Comparison of ENCODE assay signal across 8 mouse cellular contexts in the genomic region with DNA sequence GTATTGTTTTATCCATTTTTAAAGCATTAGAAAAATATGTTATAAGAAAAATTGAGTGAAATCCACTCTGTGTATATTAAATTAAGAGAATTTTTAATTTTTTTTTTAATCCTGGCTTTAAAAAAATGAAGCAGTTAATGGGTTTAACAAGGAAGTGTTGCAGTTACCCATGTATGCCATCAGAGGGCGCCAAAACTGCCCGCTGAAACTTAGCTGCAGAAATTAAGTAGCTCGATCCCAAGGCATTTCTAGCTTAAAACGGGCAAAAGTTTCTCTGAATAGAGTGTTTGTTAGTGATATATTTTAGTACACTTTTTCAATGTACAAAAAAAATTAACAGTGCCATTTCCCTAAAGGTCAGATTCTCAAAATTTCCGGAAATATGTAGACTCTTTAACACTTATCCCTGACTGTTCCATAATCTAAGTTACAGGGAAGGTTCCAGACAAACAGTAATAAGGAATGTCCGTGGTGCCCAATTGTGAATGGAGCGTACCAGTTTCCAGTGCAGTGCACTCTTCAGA.
DNase-seq lines count a peak whose midpoint lies in the region; ATAC-seq and TF ChIP-seq lines count a peak whose summit lies in the region.

No protein-coding gene starts in this region.

- TF ChIP-seq POLR2A in embryonic fibroblast, embryonic 13.5 days (IDR thresholded peaks at IDR 0.05; ENCODE audit: low read depth, low read length) = no peak
- no peak for TF ChIP-seq POLR2A in liver, adult 2 months (IDR thresholded peaks at IDR 0.05; ENCODE audit: extremely low read depth, insufficient read depth, low read length)

- TF ChIP-seq CTCF in embryonic fibroblast, embryonic 13.5 days (IDR thresholded peaks at IDR 0.05; ENCODE audit: borderline replicate concordance, insufficient read depth, low read length) = peak; percentile 45; the same call in 1 of the 2 replicates
- TF ChIP-seq CTCF in liver, adult 2 months (IDR thresholded peaks at IDR 0.05; ENCODE audit: low read depth, low read length) = peak; percentile 62; the same call in 1 of the 2 replicates

- H3K9me3 ChIP-seq in intestine, embryonic 15.5 days = no peaks in the 10 kb centered on the region

- no peaks in the 10 kb centered on the region for H3K27me3 ChIP-seq in intestine, embryonic 15.5 days (replicated peaks)
- H3K27me3 ChIP-seq in liver, adult 2 months (ENCODE audit: control insufficient read depth, insufficient read depth, low read length) = 0 out of 2 replicates have a peak, but pooled peaks cover 6% of the 10 kb centered on the region

- no peak overlapping the region for H3K4me3 ChIP-seq in embryonic fibroblast, embryonic 13.5 days (ENCODE audit: insufficient read depth, low read length)
- no peak overlapping the region for H3K4me3 ChIP-seq in intestine, embryonic 15.5 days (replicated peaks)
- peak overlapping the region; percentile 5; the same call in 1 of the 2 replicates for H3K4me3 ChIP-seq in liver, adult 2 months (ENCODE audit: insufficient read depth, low read depth, low read length)

- no peak for ATAC-seq in intestine, embryonic 15.5 days
- ATAC-seq in monocyte, adult 5-6 weeks (replicated peaks; ENCODE audit: insufficient number of reproducible peaks, low FRiP score, low TSS enrichment, poor library complexity, severe bottlenecking) = no peak

- H3K36me3 ChIP-seq in intestine, embryonic 15.5 days = no peaks in the 10 kb centered on the region
- H3K36me3 ChIP-seq in liver, adult 2 months (ENCODE audit: control insufficient read depth, insufficient read depth, low read length) = no peaks in the 10 kb centered on the region

- H3K4me2 ChIP-seq in intestine, embryonic 15.5 days (replicated peaks) = 0 out of 2 replicates have a peak overlapping the region, but pooled peaks have one; percentile 31

- no peaks in the 10 kb centered on the region for H3K4me1 ChIP-seq in embryonic fibroblast, embryonic 13.5 days (ENCODE audit: control insufficient read depth, insufficient read depth, low read length)
- no peaks in the 10 kb centered on the region for H3K4me1 ChIP-seq in intestine, embryonic 15.5 days (replicated peaks)
- no peaks in the 10 kb centered on the region for H3K4me1 ChIP-seq in liver, adult 2 months (ENCODE audit: control insufficient read depth, insufficient read depth, low read length)

- H3K27ac ChIP-seq in embryonic fibroblast, embryonic 13.5 days (ENCODE audit: insufficient read depth, low read length) = no peak overlapping the region
- H3K27ac ChIP-seq in intestine, embryonic 15.5 days = no peak overlapping the region
- H3K27ac ChIP-seq in liver, adult 2 months (replicated peaks; ENCODE audit: insufficient read depth, low read depth, low read length) = no peak overlapping the region; the same call in 1 of the 2 replicates

- DNase-seq in ovary, adult 18-20 months (ENCODE audit: low spot score) = peak; percentile 8
- no peak for DNase-seq in ovary, postnatal 10 days (ENCODE audit: low spot score)
- peak; percentile 63 for DNase-seq in adrenal gland, postnatal 10 days
- peak; percentile 28 for DNase-seq in liver, adult 2 months (ENCODE audit: extremely low read depth, low read depth, low spot score)
- DNase-seq in ovary, postnatal 36 days (ENCODE audit: low spot score) = peak; percentile 32

- no peaks in the 10 kb centered on the region for H3K79me2 ChIP-seq in liver, adult 2 months (ENCODE audit: control insufficient read depth, insufficient read depth, low read length)

- 19% methylated on average over 7 of the region's 7 CpGs for WGBS in intestine, embryonic 15.5 days
- WGBS in liver, adult 2 months = 10% methylated on average over 7 of the region's 7 CpGs

- no peak overlapping the region for H3K9ac ChIP-seq in intestine, embryonic 15.5 days
- no peak overlapping the region for H3K9ac ChIP-seq in liver, adult 2 months (ENCODE audit: low read depth, low read length)
